Mouse (Mus musculus): ENCODE results near the gene Serpina6. TPM values are rescaled to one million over a fixed set of nuclear protein-coding genes. Genes with fewer than 3 reads are reported as not detected.
"Not testable (repeated sequence)": the region's sequence is repeated elsewhere in the genome, so short reads cannot be mapped to it uniquely, and the experiment has no call there.

The Serpina6 gene
- 1 to 10 TPM in 1 of 2 experiments, under 1 TPM in 1; 0.76 to 3.0 TPM for total RNA-seq (2021)
- long read RNA-seq, experiment 1, partial matches to known transcripts = 0 of 1 reads
- long read RNA-seq, experiment 1, other reads (novel, unspliced or antisense) = 0 of 1 reads
- long read RNA-seq, experiment 2, partial matches to known transcripts = 0 of 4 reads
- long read RNA-seq, experiment 2, other reads (novel, unspliced or antisense) = 0 of 4 reads

- DNase-seq (ENCODE audit: low spot score in 2 of 2) = no peak
These were observed at the start of gene Serpina6 for GRCm38 (mm10) chr12:103656848-103657626. Gene Serpina6, minus strand, starts transcription at chr12:103657212.

GRCm38 (mm10) chr12:103706113-103706512 lies 49.1 kb upstream of the Serpina6 start:
- no peak for DNase-seq (ENCODE audit: low spot score in 2 of 2)

- DNase-seq (ENCODE audit: low spot score in 2 of 2) = no peak
These were observed 48.5 kb upstream of the Serpina6 start for GRCm38 (mm10) chr12:103705547-103705946.

- DNase-seq (ENCODE audit: low spot score in 2 of 2) = no peak
These were observed 43.2 kb upstream of the Serpina6 start for GRCm38 (mm10) chr12:103700144-103700750.

- no peak for DNase-seq (ENCODE audit: low spot score in 2 of 2)
These were observed 38.4 kb upstream of the Serpina6 start, which contains the start of gene Serpina1f for GRCm38 (mm10) chr12:103695429-103695828. Gene Serpina1f, minus strand, starts transcription at chr12:103695529.

GRCm38 (mm10) chr12:103688221-103688814 lies 31.3 kb upstream of the Serpina6 start:
- DNase-seq (ENCODE audit: low spot score in 2 of 2) = no peak

GRCm38 (mm10) chr12:103687021-103687420 lies 30.0 kb upstream of the Serpina6 start:
- DNase-seq (ENCODE audit: low spot score in 2 of 2) = no peak

- no peak for DNase-seq (ENCODE audit: low spot score in 2 of 2)
These were observed 29.0 kb upstream of the Serpina6 start for GRCm38 (mm10) chr12:103686050-103686449.

GRCm38 (mm10) chr12:103685386-103685785 lies 28.4 kb upstream of the Serpina6 start:
- no peak for DNase-seq (ENCODE audit: low spot score in 2 of 2)

GRCm38 (mm10) chr12:103683775-103684174 lies 26.8 kb upstream of the Serpina6 start:
- DNase-seq (ENCODE audit: low spot score in 2 of 2) = no peak

GRCm38 (mm10) chr12:103681739-103682138 lies 24.7 kb upstream of the Serpina6 start:
- DNase-seq (ENCODE audit: low spot score in 2 of 2) = no peak

GRCm38 (mm10) chr12:103681169-103681568 lies 24.2 kb upstream of the Serpina6 start:
- DNase-seq (ENCODE audit: low spot score in 2 of 2) = no peak

- DNase-seq (ENCODE audit: low spot score in 2 of 2) = not testable (repeated sequence)
These were observed 22.8 kb upstream of the Serpina6 start for GRCm38 (mm10) chr12:103679853-103680252.

- DNase-seq (ENCODE audit: low spot score in 2 of 2) = no peak
These were observed 19.0 kb upstream of the Serpina6 start, which contains the start of gene Serpina16 for GRCm38 (mm10) chr12:103676039-103676438. Gene Serpina16, minus strand, starts transcription at chr12:103676139.

- DNase-seq (ENCODE audit: low spot score in 2 of 2) = no peak
These were observed 16.2 kb upstream of the Serpina6 start for GRCm38 (mm10) chr12:103673179-103673578.

- no peak for DNase-seq (ENCODE audit: low spot score in 2 of 2)
These were observed 14.5 kb upstream of the Serpina6 start for GRCm38 (mm10) chr12:103671483-103671882.

GRCm38 (mm10) chr12:103670964-103671363 lies 14.0 kb upstream of the Serpina6 start:
- DNase-seq (ENCODE audit: low spot score in 2 of 2) = no peak

GRCm38 (mm10) chr12:103670344-103670743 lies 13.3 kb upstream of the Serpina6 start:
- no peak for DNase-seq (ENCODE audit: low spot score in 2 of 2)

- DNase-seq (ENCODE audit: low spot score in 2 of 2) = no peak
These were observed 8.3 kb upstream of the Serpina6 start for GRCm38 (mm10) chr12:103665286-103665685.

GRCm38 (mm10) chr12:103662053-103662452 lies 5.0 kb upstream of the Serpina6 start:
- not testable (repeated sequence) for DNase-seq (ENCODE audit: low spot score in 2 of 2)

GRCm38 (mm10) chr12:103660076-103660475 lies 3.1 kb upstream of the Serpina6 start:
- no peak for DNase-seq (ENCODE audit: low spot score in 2 of 2)

- no peak for DNase-seq (ENCODE audit: low spot score in 2 of 2)
These were observed 2.2 kb upstream of the Serpina6 start for GRCm38 (mm10) chr12:103659171-103659570.

All from adrenal gland, postnatal 4 days (tissue).